Mouse (Mus musculus) kidney, adult 18-20 months (tissue): ENCODE results near the gene Morc3.
A peak's percentile ranks its signal among the peaks of the same experiment; 100 is the strongest.
"Not testable (repeated sequence)": the region's sequence is repeated elsewhere in the genome, so short reads cannot be mapped to it uniquely, and the experiment has no call there.

ENCODE experiments used
- DNase-seq: peaks from one replicate; pipeline ENCODE4 v3.0.0; 2021

Gene Morc3

GRCm38 (mm10) chr16:93819325-93819696 is 12.6 kb upstream of the Morc3 start:
- DNase-seq, result no peak

GRCm38 (mm10) chr16:93820040-93820439 is 11.9 kb upstream of the Morc3 start:
- DNase-seq, result no peak

GRCm38 (mm10) chr16:93821706-93822105 is 10.2 kb upstream of the Morc3 start:
- DNase-seq, result no peak

- not testable (repeated sequence) for DNase-seq
Measured at GRCm38 (mm10) chr16:93822433-93823225, 9.3 kb upstream of the Morc3 start.

GRCm38 (mm10) chr16:93824799-93825198 is 7.1 kb upstream of the Morc3 start:
- no peak for DNase-seq

GRCm38 (mm10) chr16:93825463-93825862 is 6.5 kb upstream of the Morc3 start:
- no peak for DNase-seq

- no peak for DNase-seq
Measured at GRCm38 (mm10) chr16:93826054-93826453, 5.9 kb upstream of the Morc3 start.

GRCm38 (mm10) chr16:93826478-93826877 is 5.4 kb upstream of the Morc3 start:
- DNase-seq, result not testable (repeated sequence)

- DNase-seq, result no peak
Measured at GRCm38 (mm10) chr16:93826909-93827308, 5.0 kb upstream of the Morc3 start.

- DNase-seq, result no peak
Measured at GRCm38 (mm10) chr16:93829526-93829925, 2.4 kb upstream of the Morc3 start.

- no peak for DNase-seq
Measured at GRCm38 (mm10) chr16:93830071-93830470, 1.9 kb upstream of the Morc3 start.

GRCm38 (mm10) chr16:93830916-93831315 is 1.0 kb upstream of the Morc3 start:
- DNase-seq, result peak; percentile 17

GRCm38 (mm10) chr16:93832451-93833276 is 743 bp downstream of the Morc3 start:
- DNase-seq, result peak; percentile 72

GRCm38 (mm10) chr16:93833551-93833950 is 1.6 kb downstream of the Morc3 start:
- no peak for DNase-seq

GRCm38 (mm10) chr16:93834076-93834475 is 2.2 kb downstream of the Morc3 start:
- DNase-seq, result no peak

GRCm38 (mm10) chr16:93839049-93839448 is 7.1 kb downstream of the Morc3 start:
- DNase-seq, result no peak

- DNase-seq, result no peak
Measured at GRCm38 (mm10) chr16:93850527-93850926, 18.6 kb downstream of the Morc3 start.

- no peak for DNase-seq
Measured at GRCm38 (mm10) chr16:93859967-93860366, 28.0 kb downstream of the Morc3 start.

- DNase-seq, result peak; percentile 34
Measured at GRCm38 (mm10) chr16:93860686-93861085, 28.8 kb downstream of the Morc3 start.

GRCm38 (mm10) chr16:93874841-93875240 is 42.9 kb downstream of the Morc3 start:
- no peak for DNase-seq

- DNase-seq, result no peak
Measured at GRCm38 (mm10) chr16:93877612-93878380, 45.9 kb downstream of the Morc3 start.

- peak; percentile 98 for DNase-seq
Measured at GRCm38 (mm10) chr16:93883423-93884085, 51.6 kb downstream of the Morc3 start, which contains the start of gene Chaf1b. Chaf1b (plus strand) TSS chr16:93883901.
